Mouse (Mus musculus) forebrain, embryonic 11.5 days (tissue): ENCODE results near the gene Rgs9. TPM values are rescaled to one million over a fixed set of nuclear protein-coding genes. Genes with fewer than 3 reads are reported as not detected.

Experiments used
- ATAC-seq: fragments of 200-750 bp; cut with Nextera tagmentation; replicated peaks from 2 replicates; pipeline ENCODE4 v1.8.0; 2017; ENCODE audit warnings: moderate TSS enrichment; ENCODE audit not compliant: low FRiP score
- DNase-seq: peaks from one replicate; pipeline ENCODE4 v3.0.0-alpha.2; 2017; ENCODE audit warnings: low spot score
- H3K27ac ChIP-seq: fragments of 300-500 bp; sonication (generic); 2 replicates; pipeline ENCODE4 v1.5.1; 2014; ENCODE audit warnings: low read depth, low read length
- H3K27me3 ChIP-seq: fragments of 300-500 bp; sonication (generic); 2 replicates; pipeline ENCODE4 v1.6.1; 2014; ENCODE audit warnings: mild to moderate bottlenecking, low read length, mixed read lengths; ENCODE audit not compliant: control insufficient read depth, insufficient read depth
- H3K36me3 ChIP-seq: fragments of 300-500 bp; sonication (generic); 2 replicates; pipeline ENCODE4 v1.6.1; 2014; ENCODE audit warnings: mild to moderate bottlenecking, low read length, moderate library complexity, mixed read lengths; ENCODE audit not compliant: control insufficient read depth, insufficient read depth
- H3K4me1 ChIP-seq: fragments of 300-500 bp; sonication (generic); replicated peaks from 2 replicates; pipeline ENCODE4 v1.6.1; 2014; ENCODE audit warnings: low read length, mixed read lengths; ENCODE audit not compliant: control insufficient read depth, insufficient read depth
- H3K4me2 ChIP-seq: fragments of 300-500 bp; sonication (generic); 2 replicates; pipeline ENCODE4 v1.6.1; 2014; ENCODE audit warnings: low read depth, mild to moderate bottlenecking, low read length, moderate library complexity, mixed read lengths; ENCODE audit not compliant: severe bottlenecking
- H3K4me3 ChIP-seq: fragments of 300-500 bp; sonication (generic); 2 replicates; pipeline ENCODE4 v1.5.1; 2014; ENCODE audit warnings: low read depth, low read length
- H3K9ac ChIP-seq: fragments of 300-500 bp; sonication (generic); 2 replicates; pipeline ENCODE4 v1.6.1; 2014; ENCODE audit warnings: low read length
- H3K9me3 ChIP-seq: fragments of 300-500 bp; sonication (generic); 2 replicates; pipeline ENCODE4 v1.6.1; 2016; ENCODE audit warnings: low read length, mixed read lengths; ENCODE audit not compliant: control insufficient read depth
- WGBS: fragments of 180-500 bp; shearing (Covaris S2); extraction: QIAGEN DNeasy Blood & Tissue Kit; methylation state at CpG from one replicate; pipeline ENCODE4 v1.1.7; 2014; 5-methylcytosine and 5-hydroxymethylcytosine counted together
- polyA plus RNA-seq: library from polyadenylated mRNA; unstranded; fragments of >200 nt; fragmentation: Nextera tagmentation; extraction: Ambion mirVana; gene quantifications from 2 replicates; pipeline ENCODE4 v1.2.1, GENCODE M21; 2014

Gene Rgs9
- polyA plus RNA-seq, 1 experiment from 2014 or later = 1.4 TPM

DNA sequence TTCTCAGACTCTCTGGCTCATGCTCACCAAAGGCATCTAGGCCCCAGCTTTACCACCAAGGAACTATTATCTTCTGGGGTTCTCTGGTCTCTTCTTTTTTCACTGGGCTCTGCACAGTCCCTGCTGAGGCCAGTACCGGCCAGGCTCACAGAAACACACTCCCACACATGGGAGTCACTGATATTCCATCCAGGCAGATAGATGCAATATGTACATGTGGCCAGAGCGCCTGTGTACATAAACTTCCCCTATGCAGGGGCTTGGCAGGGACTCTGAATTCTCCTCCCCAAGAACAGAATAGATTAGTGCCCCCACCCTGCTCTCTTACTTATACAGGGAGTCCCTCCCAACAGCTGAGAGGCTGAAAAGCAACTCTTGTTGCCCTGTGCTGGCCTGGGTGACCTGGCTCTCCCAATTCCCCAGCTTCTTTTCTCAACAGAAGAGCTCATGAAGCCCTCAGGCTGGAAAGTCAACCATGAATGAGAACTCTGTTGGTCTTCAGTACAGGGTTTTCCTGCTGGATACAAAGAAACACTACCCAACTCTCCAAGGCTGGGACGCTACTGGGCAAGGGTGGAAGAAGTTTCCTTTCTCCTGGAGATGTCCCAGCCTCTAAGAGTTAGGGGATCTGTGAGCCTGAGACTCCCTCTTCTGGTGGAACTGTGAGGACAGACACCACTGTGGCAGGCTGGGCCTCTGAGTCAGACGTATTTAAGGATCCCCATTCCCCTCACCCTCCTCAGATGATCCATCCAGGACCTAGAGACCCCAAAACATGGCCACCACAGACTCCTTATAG lies 76.5 kb downstream of the Rgs9 start:
- ATAC-seq (0 out of 2 replicates have a peak, but pooled peaks have one; percentile 21), DNase-seq (no peak)
- H3K9ac ChIP-seq = no peak overlapping the region
- H3K9me3 ChIP-seq = no peaks in the 10 kb centered on the region
- no peaks in the 10 kb centered on the region for H3K27me3 ChIP-seq
- no peak overlapping the region for H3K4me3 ChIP-seq
- no peaks in the 10 kb centered on the region; the same call in 1 of the 2 replicates for H3K4me1 ChIP-seq
- H3K27ac ChIP-seq = no peak overlapping the region
- 46% methylated on average over 4 of the region's 4 CpGs for WGBS
- no peaks in the 10 kb centered on the region for H3K36me3 ChIP-seq
- no peak overlapping the region for H3K4me2 ChIP-seq

- H3K27ac ChIP-seq = no peak overlapping the region
- no peak for DNase-seq
- ATAC-seq = no peak
These were observed 79.1 kb downstream of the Rgs9 start for GRCm38 (mm10) chr11:109218722-109219430.

GRCm38 (mm10) chr11:109217827-109218536 lies 79.9 kb downstream of the Rgs9 start:
- Histone ChIP-seq H3K27me3 (no peaks in the 10 kb centered on the region), H3K9me3 (no peaks in the 10 kb centered on the region), H3K4me2 (no peak overlapping the region), H3K4me3 (no peak overlapping the region), H3K27ac (no peak overlapping the region), H3K9ac (no peak overlapping the region), H3K4me1 (no peaks in the 10 kb centered on the region; the same call in 1 of the 2 replicates), H3K36me3 (no peaks in the 10 kb centered on the region)
- ATAC-seq (peak; percentile 71), DNase-seq (no peak)
- 32% methylated on average over 12 of the region's 12 CpGs for WGBS

More at GRCm38 (mm10) chr11:109218722-109219430, 79.1 kb downstream of the Rgs9 start:
- H3K9ac ChIP-seq = no peak overlapping the region
- no peak overlapping the region for H3K4me3 ChIP-seq
- H3K27me3 ChIP-seq = no peaks in the 10 kb centered on the region
- no peak overlapping the region for H3K4me2 ChIP-seq
- no peaks in the 10 kb centered on the region; the same call in 1 of the 2 replicates for H3K4me1 ChIP-seq
- WGBS = 82% methylated on average over 15 of the region's 15 CpGs
- no peaks in the 10 kb centered on the region for H3K36me3 ChIP-seq
- H3K9me3 ChIP-seq = no peaks in the 10 kb centered on the region

GRCm38 (mm10) chr11:109210772-109211171 lies 87.2 kb downstream of the Rgs9 start:
- no peak for ATAC-seq
- H3K4me1 ChIP-seq = peaks cover 13% of the 10 kb centered on the region; the same call in 1 of the 2 replicates
- H3K27me3 ChIP-seq = no peaks in the 10 kb centered on the region
- DNase-seq = peak; percentile 57
- H3K9me3 ChIP-seq = no peaks in the 10 kb centered on the region
- no peak overlapping the region for H3K9ac ChIP-seq
- WGBS = 26% methylated on average over 11 of the region's 11 CpGs
- 0 out of 2 replicates have a peak overlapping the region, but pooled peaks have one; percentile 3 for H3K27ac ChIP-seq
- H3K4me2 ChIP-seq = peak overlapping the region; percentile 21; the same call in 1 of the 2 replicates
- no peaks in the 10 kb centered on the region for H3K36me3 ChIP-seq
- no peak overlapping the region for H3K4me3 ChIP-seq

GRCm38 (mm10) chr11:109210341-109210740 lies 87.6 kb downstream of the Rgs9 start:
- Histone ChIP-seq H3K27me3 (no peaks in the 10 kb centered on the region), H3K36me3 (no peaks in the 10 kb centered on the region), H3K9me3 (no peaks in the 10 kb centered on the region), H3K4me3 (no peak overlapping the region), H3K27ac (0 out of 2 replicates have a peak overlapping the region, but pooled peaks have one; percentile 3), H3K4me2 (peak overlapping the region; percentile 21; the same call in 1 of the 2 replicates), H3K4me1 (peaks cover 13% of the 10 kb centered on the region; the same call in 1 of the 2 replicates), H3K9ac (no peak overlapping the region)
- WGBS = 29% methylated on average over 7 of the region's 7 CpGs
- DNase-seq (no peak), ATAC-seq (no peak)

DNA sequence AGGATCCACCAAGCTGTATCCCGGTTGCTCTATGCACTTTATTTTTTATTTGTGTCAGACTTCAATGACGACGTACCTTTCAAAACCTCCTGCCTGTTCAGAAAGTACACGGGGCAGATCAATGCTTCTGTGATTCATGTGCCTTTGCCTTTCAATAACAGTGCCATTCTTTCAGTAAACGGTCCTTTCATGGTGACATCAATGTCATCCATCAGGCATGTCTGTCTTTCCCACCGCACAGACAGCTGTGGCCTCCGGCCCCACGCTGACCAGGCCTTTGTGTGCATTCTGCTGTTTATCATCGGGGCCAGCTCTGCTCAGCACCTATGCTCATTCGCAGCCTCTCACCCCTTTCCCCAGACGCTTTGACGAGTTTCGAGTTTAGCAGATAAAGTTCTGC lies 91.2 kb downstream of the Rgs9 start:
- no peak overlapping the region for H3K4me3 ChIP-seq
- no peak overlapping the region for H3K9ac ChIP-seq
- no peaks in the 10 kb centered on the region for H3K36me3 ChIP-seq
- DNase-seq (no peak), ATAC-seq (no peak)
- WGBS = 38% methylated on average over 13 of the region's 13 CpGs
- no peak overlapping the region for H3K4me2 ChIP-seq
- no peak overlapping the region for H3K27ac ChIP-seq
- no peaks in the 10 kb centered on the region for H3K9me3 ChIP-seq
- peaks cover 15% of the 10 kb centered on the region; the same call in 1 of the 2 replicates for H3K4me1 ChIP-seq
- H3K27me3 ChIP-seq = no peaks in the 10 kb centered on the region

GRCm38 (mm10) chr11:109206028-109206427 lies 91.9 kb downstream of the Rgs9 start:
- 86% methylated on average over 1 of the region's 1 CpGs for WGBS
- Histone ChIP-seq H3K4me2 (no peak overlapping the region), H3K9ac (no peak overlapping the region), H3K9me3 (no peaks in the 10 kb centered on the region), H3K4me3 (no peak overlapping the region), H3K27me3 (no peaks in the 10 kb centered on the region), H3K4me1 (peaks cover 15% of the 10 kb centered on the region; the same call in 1 of the 2 replicates), H3K27ac (no peak overlapping the region), H3K36me3 (no peaks in the 10 kb centered on the region)
- ATAC-seq (peak; percentile 63; the same call in 1 of the 2 replicates), DNase-seq (no peak)

GRCm38 (mm10) chr11:109199612-109200293 lies 98.2 kb downstream of the Rgs9 start:
- 36% methylated on average over 8 of the region's 8 CpGs for WGBS
- no peak overlapping the region for H3K4me2 ChIP-seq
- no peak for DNase-seq
- no peak overlapping the region for H3K9ac ChIP-seq
- H3K27ac ChIP-seq = no peak overlapping the region
- no peaks in the 10 kb centered on the region for H3K4me1 ChIP-seq
- no peaks in the 10 kb centered on the region for H3K36me3 ChIP-seq
- H3K27me3 ChIP-seq = no peaks in the 10 kb centered on the region
- no peak overlapping the region for H3K4me3 ChIP-seq
- no peaks in the 10 kb centered on the region for H3K9me3 ChIP-seq
- ATAC-seq = no peak
